Comparison of ENCODE assay signal across 8 mouse cellular contexts in the genomic region with DNA sequence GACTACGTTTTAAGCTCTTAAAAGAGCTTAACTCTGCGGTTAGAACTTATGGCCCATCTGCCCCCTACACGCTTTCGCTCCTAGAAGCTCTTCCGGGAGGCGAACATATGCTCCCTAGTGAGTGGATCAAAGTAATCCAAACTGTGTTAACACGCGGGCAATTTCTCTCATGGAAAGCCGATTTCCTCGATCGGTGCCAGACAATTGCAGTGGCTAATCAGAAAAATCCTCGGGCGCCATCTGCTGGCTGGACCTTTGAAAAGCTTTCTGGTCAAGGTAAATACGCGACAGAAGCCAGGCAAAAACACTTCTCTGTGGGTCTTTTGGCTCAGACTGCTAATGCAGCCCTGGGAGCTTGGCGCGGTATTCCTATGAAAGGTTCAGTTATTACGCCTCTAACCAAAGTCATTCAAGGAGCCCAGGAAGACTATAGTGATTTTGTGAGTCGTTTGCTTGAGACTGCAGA. TPM values are rescaled to one million over a fixed set of nuclear protein-coding genes. Genes with fewer than 3 reads are reported as not detected.
DNase-seq lines count a peak whose midpoint lies in the region; ATAC-seq and TF ChIP-seq lines count a peak whose summit lies in the region.

No protein-coding gene starts in this region.

- TF ChIP-seq EP300 in CH12.LX (IDR thresholded peaks at IDR 0.05; ENCODE audit: low read length): no peak

- TF ChIP-seq POLR2A in CH12.LX (IDR thresholded peaks at IDR 0.05; ENCODE audit: low read depth, low read length): no peak

- peak overlapping the region; percentile 33 to 59 (median 51) for H3K4me3 ChIP-seq in CH12.LX (replicated peaks in 1 of 3; ENCODE audit: low read depth in 2 of 3, low read length in 2 of 3, poor library complexity in 1 of 3)
- H3K4me3 ChIP-seq in forebrain, embryonic 11.5 days (ENCODE audit: low read depth, low read length): peak overlapping the region; percentile 53
- peak overlapping the region; percentile 79 for H3K4me3 ChIP-seq in heart, embryonic 16.5 days (ENCODE audit: low read length)
- H3K4me3 ChIP-seq in liver, embryonic 15.5 days (replicated peaks): peak overlapping the region; percentile 56
- H3K4me3 ChIP-seq in neural tube, embryonic 12.5 days: peak overlapping the region; percentile 52

- peak overlapping the region; percentile 79 for H3K4me2 ChIP-seq in CH12.LX (ENCODE audit: insufficient read depth, low read depth, poor library complexity, severe bottlenecking)
- H3K4me2 ChIP-seq in forebrain, embryonic 11.5 days (ENCODE audit: low read depth, low read length, severe bottlenecking): peak overlapping the region; percentile 86
- H3K4me2 ChIP-seq in heart, embryonic 16.5 days (ENCODE audit: low read depth, low read length): peak overlapping the region; percentile 79
- H3K4me2 ChIP-seq in liver, embryonic 15.5 days: peak overlapping the region; percentile 76
- peak overlapping the region; percentile 82 for H3K4me2 ChIP-seq in neural tube, embryonic 12.5 days (replicated peaks)

- TF ChIP-seq CTCF in CH12.LX (conservative IDR thresholded peaks at IDR 0.05 in 1 of 2, IDR thresholded peaks at IDR 0.05 in 1 of 2; ENCODE audit: low read depth in 2 of 2, low read length in 2 of 2): peak; percentile 48 to 84

- peak; percentile 86 for ATAC-seq in forebrain, embryonic 11.5 days (replicated peaks; ENCODE audit: low FRiP score)
- ATAC-seq in heart, embryonic 16.5 days (replicated peaks; ENCODE audit: extremely low read depth, insufficient read depth, low FRiP score): peak; percentile 71
- no peak for ATAC-seq in liver, embryonic 15.5 days (ENCODE audit: insufficient read depth)
- ATAC-seq in neural tube, embryonic 12.5 days (ENCODE audit: low FRiP score, low read depth): peak; percentile 77

- H3K27ac ChIP-seq in CH12.LX (ENCODE audit: insufficient read depth, low read depth): no peak overlapping the region
- peak overlapping the region; percentile 72 for H3K27ac ChIP-seq in forebrain, embryonic 11.5 days (ENCODE audit: low read depth, low read length)
- H3K27ac ChIP-seq in heart, embryonic 16.5 days (ENCODE audit: low read length): peak overlapping the region; percentile 84
- no peak overlapping the region for H3K27ac ChIP-seq in liver, embryonic 15.5 days (replicated peaks)
- no peak overlapping the region for H3K27ac ChIP-seq in neural tube, embryonic 12.5 days

- H3K9me3 ChIP-seq in CH12.LX (replicated peaks; ENCODE audit: low read length): no peaks in the 10 kb centered on the region
- no peaks in the 10 kb centered on the region for H3K9me3 ChIP-seq in forebrain, embryonic 11.5 days (ENCODE audit: control insufficient read depth, low read length)
- H3K9me3 ChIP-seq in heart, embryonic 16.5 days (replicated peaks; ENCODE audit: control insufficient read depth, low read length): no peaks in the 10 kb centered on the region
- H3K9me3 ChIP-seq in liver, embryonic 15.5 days (replicated peaks): no peaks in the 10 kb centered on the region
- H3K9me3 ChIP-seq in neural tube, embryonic 12.5 days: no peaks in the 10 kb centered on the region

- DNase-seq in CH12.LX (ENCODE audit: extremely low read depth): peak; percentile 92
- peak; percentile 79 for DNase-seq in c-Kit-positive CD71-positive TER-119-negative erythroid progenitor cells, embryonic 14.5 days (ENCODE audit: low read depth)
- DNase-seq in forebrain, embryonic 11.5 days (ENCODE audit: low spot score): peak; percentile 96
- DNase-seq in kidney, postnatal 36 days: peak; percentile 93 to 97
- DNase-seq in telencephalon, adult 2 months (ENCODE audit: low read depth, low spot score): peak; percentile 79

- WGBS in forebrain, embryonic 11.5 days: under 1% methylated on average over 19 of the region's 19 CpGs
- WGBS in heart, embryonic 16.5 days: under 1% methylated on average over 19 of the region's 19 CpGs
- WGBS in liver, embryonic 15.5 days (ENCODE audit: insufficient replicate concordance): under 1% methylated on average over 19 of the region's 19 CpGs
- WGBS in neural tube, embryonic 12.5 days: under 1% methylated on average over 19 of the region's 19 CpGs

- TF ChIP-seq RAD21 in CH12.LX (IDR thresholded peaks at IDR 0.05; ENCODE audit: low read depth, low read length): peak; percentile 49

- peak overlapping the region; percentile 87 for H3K9ac ChIP-seq in CH12.LX (ENCODE audit: insufficient read depth, low read depth)
- peak overlapping the region; percentile 73 for H3K9ac ChIP-seq in forebrain, embryonic 11.5 days (ENCODE audit: low read length)
- peak overlapping the region; percentile 77 for H3K9ac ChIP-seq in heart, embryonic 16.5 days (ENCODE audit: low read length)
- H3K9ac ChIP-seq in liver, embryonic 15.5 days: peak overlapping the region; percentile 41
- H3K9ac ChIP-seq in neural tube, embryonic 12.5 days: peak overlapping the region; percentile 58

- H3K36me3 ChIP-seq in CH12.LX (replicated peaks in 1 of 2; ENCODE audit: control insufficient read depth in 1 of 2, insufficient read depth in 1 of 2, low read length in 1 of 2): no peaks in the 10 kb centered on the region
- no peaks in the 10 kb centered on the region for H3K36me3 ChIP-seq in forebrain, embryonic 11.5 days (ENCODE audit: control insufficient read depth, insufficient read depth, low read length)
- no peaks in the 10 kb centered on the region for H3K36me3 ChIP-seq in heart, embryonic 16.5 days (ENCODE audit: control insufficient read depth, insufficient read depth)
- H3K36me3 ChIP-seq in liver, embryonic 15.5 days (replicated peaks): no peaks in the 10 kb centered on the region
- no peaks in the 10 kb centered on the region for H3K36me3 ChIP-seq in neural tube, embryonic 12.5 days

- peaks cover 45% of the 10 kb centered on the region for H3K27me3 ChIP-seq in CH12.LX (replicated peaks)
- peaks cover 4% of the 10 kb centered on the region; the same call in 1 of the 2 replicates for H3K27me3 ChIP-seq in forebrain, embryonic 11.5 days (ENCODE audit: control insufficient read depth, insufficient read depth, low read length)
- H3K27me3 ChIP-seq in heart, embryonic 16.5 days (ENCODE audit: control insufficient read depth, insufficient read depth, low read length): peaks cover 2% of the 10 kb centered on the region; the same call in 1 of the 2 replicates
- H3K27me3 ChIP-seq in liver, embryonic 15.5 days: peaks cover 58% of the 10 kb centered on the region
- peaks cover 12% of the 10 kb centered on the region for H3K27me3 ChIP-seq in neural tube, embryonic 12.5 days (replicated peaks)

- H3K79me2 ChIP-seq in CH12.LX (replicated peaks; ENCODE audit: control insufficient read depth, extremely low read depth, insufficient read depth, poor library complexity, severe bottlenecking): no peaks in the 10 kb centered on the region

- dilution Hi-C loops in CH12.LX (cut with MboI; ENCODE audit: extremely low pct_ligation_motif_present, extremely low pct_unique_long_range_greater_than_20kb, low sequenced_read_pairs): no loop called here

- H3K4me1 ChIP-seq in CH12.LX (ENCODE audit: control insufficient read depth in 1 of 2, insufficient read depth in 2 of 2): peaks cover 3 to 7% of the 10 kb centered on the region in 2 experiments; a peak in 2 of 4 replicates
- H3K4me1 ChIP-seq in forebrain, embryonic 11.5 days (replicated peaks; ENCODE audit: control insufficient read depth, insufficient read depth, low read length): 0 out of 2 replicates have a peak, but pooled peaks cover 6% of the 10 kb centered on the region
- H3K4me1 ChIP-seq in heart, embryonic 16.5 days (ENCODE audit: control insufficient read depth, insufficient read depth, low read length): peaks cover 17% of the 10 kb centered on the region
- 0 out of 2 replicates have a peak, but pooled peaks cover 2% of the 10 kb centered on the region for H3K4me1 ChIP-seq in liver, embryonic 15.5 days (replicated peaks)
- H3K4me1 ChIP-seq in neural tube, embryonic 12.5 days: peaks cover 8% of the 10 kb centered on the region; the same call in 1 of the 2 replicates

- in situ Hi-C loops in CH12.LX (cut with MboI; ENCODE audit: low pct_ligation_motif_present, low pct_unique_long_range_greater_than_20kb, low sequenced_read_pairs): no loop called here

RNA-seq across cellular contexts. Expression of gene Gm4559, which starts 10.5 kb away (rescaled TPM):
- total RNA-seq in CH12.LX (2012; rRNA removed) (not detected in 2 replicates), CH12.LX (2014; rRNA removed) (not detected in 2 replicates)
- not detected in 2 replicates for polyA plus RNA-seq in CH12.LX (2012; ENCODE audit: insufficient read length, low read depth)
- not detected in 2 replicates for polyA plus RNA-seq in forebrain, embryonic 11.5 days (2014; fragmentation: Nextera tagmentation; extraction: Ambion mirVana)
- polyA plus RNA-seq in heart, embryonic 16.5 days (2015; fragmentation: Nextera tagmentation; extraction: Ambion mirVana): not detected in 2 replicates
- not detected in 2 replicates for polyA plus RNA-seq in liver, embryonic 15.5 days (2015; fragmentation: Nextera tagmentation; extraction: Ambion mirVana)
- polyA plus RNA-seq in neural tube, embryonic 12.5 days (2016; fragmentation: Nextera tagmentation; extraction: Ambion mirVana): not detected in 2 replicates

RNA-seq across cellular contexts. Expression of gene Krtap5-1, which starts 12.3 kb away (rescaled TPM):
- total RNA-seq in CH12.LX (2012; rRNA removed) (not detected in 2 replicates), CH12.LX (2014; rRNA removed) (not detected in 2 replicates)
- not detected in 2 replicates for polyA plus RNA-seq in CH12.LX (2012; ENCODE audit: insufficient read length, low read depth)
- polyA plus RNA-seq in forebrain, embryonic 11.5 days (2014; fragmentation: Nextera tagmentation; extraction: Ambion mirVana): not detected in 2 replicates
- not detected in 2 replicates for polyA plus RNA-seq in heart, embryonic 16.5 days (2015; fragmentation: Nextera tagmentation; extraction: Ambion mirVana)
- not detected in 2 replicates for polyA plus RNA-seq in liver, embryonic 15.5 days (2015; fragmentation: Nextera tagmentation; extraction: Ambion mirVana)
- not detected in 2 replicates for polyA plus RNA-seq in neural tube, embryonic 12.5 days (2016; fragmentation: Nextera tagmentation; extraction: Ambion mirVana)

RNA-seq across cellular contexts. Expression of gene Krtap5-4, which starts 18.7 kb away (rescaled TPM):
- not detected in 2 replicates for total RNA-seq in CH12.LX (2012; rRNA removed)
- not detected in 2 replicates for total RNA-seq in CH12.LX (2014; rRNA removed)
- polyA plus RNA-seq in CH12.LX (2012; ENCODE audit: insufficient read length, low read depth): not detected in 2 replicates
- not detected in 2 replicates for polyA plus RNA-seq in forebrain, embryonic 11.5 days (2014; fragmentation: Nextera tagmentation; extraction: Ambion mirVana)
- 0.18 TPM in 1 of 2 replicates, not detected in the other for polyA plus RNA-seq in heart, embryonic 16.5 days (2015; fragmentation: Nextera tagmentation; extraction: Ambion mirVana)
- polyA plus RNA-seq in liver, embryonic 15.5 days (2015; fragmentation: Nextera tagmentation; extraction: Ambion mirVana): not detected in 2 replicates
- polyA plus RNA-seq in neural tube, embryonic 12.5 days (2016; fragmentation: Nextera tagmentation; extraction: Ambion mirVana): not detected in 2 replicates

RNA-seq across cellular contexts. Expression of gene Gm2431, which starts 26.5 kb away (rescaled TPM):
- total RNA-seq in CH12.LX (2012; rRNA removed) (not detected in 2 replicates), CH12.LX (2014; rRNA removed) (not detected in 2 replicates)
- polyA plus RNA-seq in CH12.LX (2012; ENCODE audit: insufficient read length, low read depth): not detected in 2 replicates
- polyA plus RNA-seq in forebrain, embryonic 11.5 days (2014; fragmentation: Nextera tagmentation; extraction: Ambion mirVana): not detected in 2 replicates
- polyA plus RNA-seq in heart, embryonic 16.5 days (2015; fragmentation: Nextera tagmentation; extraction: Ambion mirVana): not detected in 2 replicates
- not detected in 2 replicates for polyA plus RNA-seq in liver, embryonic 15.5 days (2015; fragmentation: Nextera tagmentation; extraction: Ambion mirVana)
- polyA plus RNA-seq in neural tube, embryonic 12.5 days (2016; fragmentation: Nextera tagmentation; extraction: Ambion mirVana): not detected in 2 replicates

RNA-seq across cellular contexts. Expression of gene Gm40460, which starts 43.8 kb away (rescaled TPM):
- total RNA-seq in CH12.LX (2012; rRNA removed) (not detected in 2 replicates), CH12.LX (2014; rRNA removed) (not detected in 2 replicates)
- polyA plus RNA-seq in CH12.LX (2012; ENCODE audit: insufficient read length, low read depth): not detected in 2 replicates
- polyA plus RNA-seq in forebrain, embryonic 11.5 days (2014; fragmentation: Nextera tagmentation; extraction: Ambion mirVana): not detected in 2 replicates
- polyA plus RNA-seq in heart, embryonic 16.5 days (2015; fragmentation: Nextera tagmentation; extraction: Ambion mirVana): not detected in 2 replicates
- polyA plus RNA-seq in liver, embryonic 15.5 days (2015; fragmentation: Nextera tagmentation; extraction: Ambion mirVana): not detected in 2 replicates
- polyA plus RNA-seq in neural tube, embryonic 12.5 days (2016; fragmentation: Nextera tagmentation; extraction: Ambion mirVana): not detected in 2 replicates

Comparison
In these comparisons a context has a peak if more than half of its experiments do, and no peak if none do; other contexts are left out.
1. H3K27ac ChIP-seq: peak in forebrain, embryonic 11.5 days (single experiment) and heart, embryonic 16.5 days (single experiment); none in CH12.LX (single experiment), liver, embryonic 15.5 days (single experiment) and neural tube, embryonic 12.5 days (single experiment).
2. Peak in every context shown above with its lines, with median percentiles within 50 percentile points of each other: DNase-seq, H3K4me2 ChIP-seq, H3K4me3 ChIP-seq and H3K9ac ChIP-seq.